Mouse (Mus musculus) c-Kit-positive CD71-positive TER-119-positive erythroid progenitor cells, embryonic 14.5 days (primary cell): ENCODE measurements around the gene Lrcol1.

Source experiments
- DNase-seq: peaks from one replicate; pipeline ENCODE4 v3.0.0-alpha.2; 2013; ENCODE audit warnings: low spot score

The Lrcol1 gene

GRCm38 (mm10) chr5:110386371-110387330 lies 42.1 kb downstream of the Lrcol1 start:
- no peak for DNase-seq

- DNase-seq, result no peak
Measured at GRCm38 (mm10) chr5:110387332-110387731, 42.8 kb downstream of the Lrcol1 start.

- DNase-seq, result no peak
Measured at GRCm38 (mm10) chr5:110390631-110391030, 46.1 kb downstream of the Lrcol1 start.

- no peak for DNase-seq
Measured at GRCm38 (mm10) chr5:110392727-110393126, 48.2 kb downstream of the Lrcol1 start.

- no peak for DNase-seq
Measured at GRCm38 (mm10) chr5:110395006-110395661, 50.6 kb downstream of the Lrcol1 start.

GRCm38 (mm10) chr5:110401101-110401500 lies 56.6 kb downstream of the Lrcol1 start:
- no peak for DNase-seq

- DNase-seq, result no peak
Measured at GRCm38 (mm10) chr5:110402557-110402956, 58.0 kb downstream of the Lrcol1 start.

GRCm38 (mm10) chr5:110403931-110404330 lies 59.4 kb downstream of the Lrcol1 start:
- DNase-seq, result no peak
